Mouse (Mus musculus): ENCODE results near the gene Tfcp2. TPM values are rescaled to one million over a fixed set of nuclear protein-coding genes. Genes with fewer than 3 reads are reported as not detected.

Tfcp2 gene
- total RNA-seq, 1 experiment, result 13.6 TPM

GRCm38 (mm10) chr15:100599276-100600046 lies 47.7 kb upstream of the Tfcp2 start, which contains the start of gene Pou6f1:
TSS of gene Pou6f1 (minus strand) at chr15:100599984.
- no peak within 1 kb of the TSS for H3K27ac ChIP-seq (ENCODE audit: insufficient read depth, low read depth, low read length, poor library complexity, severe bottlenecking)
- H3K9ac ChIP-seq (ENCODE audit: insufficient read depth, low read depth, low read length, poor library complexity, severe bottlenecking), result peak within 1 kb of the TSS; percentile 68
- H3K9me3 ChIP-seq (ENCODE audit: control insufficient read depth, insufficient read depth, low read depth, low read length), result no peaks in the 10 kb centered on the region
- no peaks in the 10 kb centered on the region for H3K36me3 ChIP-seq (ENCODE audit: control insufficient read depth, insufficient read depth, low read length, poor library complexity, severe bottlenecking)
- H3K4me1 ChIP-seq (ENCODE audit: control insufficient read depth in 2 of 2, insufficient read depth in 2 of 2, low read length in 2 of 2, poor library complexity in 1 of 2), result peaks cover 4 to 10% of the 10 kb centered on the region in 2 experiments; a peak in 3 of 4 replicates
- in situ Hi-C loops (cut with MboI; ENCODE audit: low sequenced_read_pairs in 2 of 2, unreplicated experiment in 2 of 2), result no loop called here
- DNase-seq (ENCODE audit: low read depth, low spot score), result no peak
- H3K4me3 ChIP-seq (ENCODE audit: insufficient read depth in 1 of 2, low read depth in 1 of 2, low read length in 2 of 2, poor library complexity in 1 of 2, severe bottlenecking in 1 of 2), result peak within 1 kb of the TSS; percentile 63 to 79
- TF ChIP-seq ZNF384 (IDR thresholded peaks at IDR 0.05; ENCODE audit: low read depth, low read length) (no peak), HCFC1 (IDR thresholded peaks at IDR 0.05; ENCODE audit: borderline replicate concordance, insufficient read depth, low read length) (no peak), MAFK (IDR thresholded peaks at IDR 0.05; ENCODE audit: insufficient read depth, low read depth, low read length) (no peak), ZC3H11A (IDR thresholded peaks at IDR 0.05; ENCODE audit: borderline replicate concordance, low read depth, low read length) (no peak), CHD2 (IDR thresholded peaks at IDR 0.05; ENCODE audit: low read depth, low read length) (no peak)

GRCm38 (mm10) chr15:100598883-100599275 lies 47.1 kb upstream of the Tfcp2 start:
- no peaks in the 10 kb centered on the region for H3K36me3 ChIP-seq (ENCODE audit: control insufficient read depth, insufficient read depth, low read length, poor library complexity, severe bottlenecking)
- in situ Hi-C loops (cut with MboI; ENCODE audit: low sequenced_read_pairs in 2 of 2, unreplicated experiment in 2 of 2), result no loop called here
- peak overlapping the region; percentile 63 to 79 for H3K4me3 ChIP-seq (ENCODE audit: insufficient read depth in 1 of 2, low read depth in 1 of 2, low read length in 2 of 2, poor library complexity in 1 of 2, severe bottlenecking in 1 of 2)
- peak overlapping the region; percentile 31; the same call in 1 of the 2 replicates for H3K9ac ChIP-seq (ENCODE audit: insufficient read depth, low read depth, low read length, poor library complexity, severe bottlenecking)
- DNase-seq (ENCODE audit: low read depth, low spot score), result no peak
- peaks cover 4 to 8% of the 10 kb centered on the region in 2 experiments; a peak in 2 of 4 replicates for H3K4me1 ChIP-seq (ENCODE audit: control insufficient read depth in 2 of 2, insufficient read depth in 2 of 2, low read length in 2 of 2, poor library complexity in 1 of 2)
- no peaks in the 10 kb centered on the region for H3K9me3 ChIP-seq (ENCODE audit: control insufficient read depth, insufficient read depth, low read depth, low read length)
- no peak for TF ChIP-seq ZNF384 (IDR thresholded peaks at IDR 0.05; ENCODE audit: low read depth, low read length)
- no peak for TF ChIP-seq MAFK (IDR thresholded peaks at IDR 0.05; ENCODE audit: insufficient read depth, low read depth, low read length)
- no peak for TF ChIP-seq HCFC1 (IDR thresholded peaks at IDR 0.05; ENCODE audit: borderline replicate concordance, insufficient read depth, low read length)
- TF ChIP-seq CHD2 (IDR thresholded peaks at IDR 0.05; ENCODE audit: low read depth, low read length), result no peak
- TF ChIP-seq ZC3H11A (IDR thresholded peaks at IDR 0.05; ENCODE audit: borderline replicate concordance, low read depth, low read length), result no peak
- no peak overlapping the region for H3K27ac ChIP-seq (ENCODE audit: insufficient read depth, low read depth, low read length, poor library complexity, severe bottlenecking)

- peak overlapping the region in 1 of 2 experiments; percentile 63; a peak in 1 of 4 replicates for H3K4me3 ChIP-seq (ENCODE audit: insufficient read depth in 1 of 2, low read depth in 1 of 2, low read length in 2 of 2, poor library complexity in 1 of 2, severe bottlenecking in 1 of 2)
- H3K9me3 ChIP-seq (ENCODE audit: control insufficient read depth, insufficient read depth, low read depth, low read length), result no peaks in the 10 kb centered on the region
- H3K9ac ChIP-seq (ENCODE audit: insufficient read depth, low read depth, low read length, poor library complexity, severe bottlenecking), result no peak overlapping the region
- peaks cover 4 to 8% of the 10 kb centered on the region in 2 experiments; a peak in 2 of 4 replicates for H3K4me1 ChIP-seq (ENCODE audit: control insufficient read depth in 2 of 2, insufficient read depth in 2 of 2, low read length in 2 of 2, poor library complexity in 1 of 2)
- TF ChIP-seq ZNF384 (IDR thresholded peaks at IDR 0.05; ENCODE audit: low read depth, low read length) (no peak), ZC3H11A (IDR thresholded peaks at IDR 0.05; ENCODE audit: borderline replicate concordance, low read depth, low read length) (no peak), HCFC1 (IDR thresholded peaks at IDR 0.05; ENCODE audit: borderline replicate concordance, insufficient read depth, low read length) (no peak), MAFK (IDR thresholded peaks at IDR 0.05; ENCODE audit: insufficient read depth, low read depth, low read length) (no peak), CHD2 (IDR thresholded peaks at IDR 0.05; ENCODE audit: low read depth, low read length) (no peak)
- no peaks in the 10 kb centered on the region for H3K36me3 ChIP-seq (ENCODE audit: control insufficient read depth, insufficient read depth, low read length, poor library complexity, severe bottlenecking)
- no peak overlapping the region for H3K27ac ChIP-seq (ENCODE audit: insufficient read depth, low read depth, low read length, poor library complexity, severe bottlenecking)
- in situ Hi-C loops (cut with MboI; ENCODE audit: low sequenced_read_pairs in 2 of 2, unreplicated experiment in 2 of 2), result no loop called here
- no peak for DNase-seq (ENCODE audit: low read depth, low spot score)
Observed at GRCm38 (mm10) chr15:100598287-100598882, 46.6 kb upstream of the Tfcp2 start.

- Histone ChIP-seq H3K9ac (ENCODE audit: insufficient read depth, low read depth, low read length, poor library complexity, severe bottlenecking) (no peak overlapping the region), H3K4me3 (ENCODE audit: insufficient read depth in 1 of 2, low read depth in 1 of 2, low read length in 2 of 2, poor library complexity in 1 of 2, severe bottlenecking in 1 of 2) (no peak overlapping the region), H3K36me3 (ENCODE audit: control insufficient read depth, insufficient read depth, low read length, poor library complexity, severe bottlenecking) (no peaks in the 10 kb centered on the region), H3K27ac (ENCODE audit: insufficient read depth, low read depth, low read length, poor library complexity, severe bottlenecking) (no peak overlapping the region), H3K4me1 (ENCODE audit: control insufficient read depth in 2 of 2, insufficient read depth in 2 of 2, low read length in 2 of 2, poor library complexity in 1 of 2) (no peaks in the 10 kb centered on the region), H3K9me3 (ENCODE audit: control insufficient read depth, insufficient read depth, low read depth, low read length) (no peaks in the 10 kb centered on the region)
- in situ Hi-C loops (cut with MboI; ENCODE audit: low sequenced_read_pairs in 2 of 2, unreplicated experiment in 2 of 2), result no loop called here
- DNase-seq (ENCODE audit: low read depth, low spot score), result no peak
- TF ChIP-seq ZNF384 (IDR thresholded peaks at IDR 0.05; ENCODE audit: low read depth, low read length) (no peak), HCFC1 (IDR thresholded peaks at IDR 0.05; ENCODE audit: borderline replicate concordance, insufficient read depth, low read length) (no peak), ZC3H11A (IDR thresholded peaks at IDR 0.05; ENCODE audit: borderline replicate concordance, low read depth, low read length) (no peak), CHD2 (IDR thresholded peaks at IDR 0.05; ENCODE audit: low read depth, low read length) (no peak), MAFK (IDR thresholded peaks at IDR 0.05; ENCODE audit: insufficient read depth, low read depth, low read length) (no peak)
Observed at GRCm38 (mm10) chr15:100592817-100593216, 41.0 kb upstream of the Tfcp2 start.

Data from ES-E14 (cell line).